Mouse (Mus musculus): ENCODE results near the gene Psme2. TPM values are rescaled to one million over a fixed set of nuclear protein-coding genes. Genes with fewer than 3 reads are reported as not detected.

The Psme2 gene
- polyA plus RNA-seq, 1 experiment from 2014 or later = 222 TPM

GRCm38 (mm10) chr14:55577871-55578667 lies 12.8 kb downstream of the Psme2 start, which contains the start of gene Psme1:
Gene Psme1, plus strand, starts transcription at chr14:55578123.
- H3K9ac ChIP-seq (ENCODE audit: low read depth, low read length) = peak within 1 kb of the TSS; percentile 96
- H3K27me3 ChIP-seq (ENCODE audit: control insufficient read depth, insufficient read depth, low read length) = no peaks in the 10 kb centered on the region
- H3K9me3 ChIP-seq (replicated peaks; ENCODE audit: control insufficient read depth, low read length) = no peaks in the 10 kb centered on the region
- peak within 1 kb of the TSS; percentile 83 for H3K27ac ChIP-seq (ENCODE audit: low read depth, low read length)
- 2% methylated on average over 32 of the region's 32 CpGs for WGBS (ENCODE audit: insufficient replicate concordance)
- peak; percentile 76 for ATAC-seq (replicated peaks; ENCODE audit: insufficient number of reproducible peaks, low FRiP score, low TSS enrichment)
- H3K4me1 ChIP-seq (ENCODE audit: control insufficient read depth, insufficient read depth, low read length) = peaks cover 25% of the 10 kb centered on the region
- peak within 1 kb of the TSS; percentile 88 for H3K4me3 ChIP-seq (ENCODE audit: low read depth, low read length)
- H3K4me2 ChIP-seq = peak within 1 kb of the TSS; percentile 93
- peaks cover 9% of the 10 kb centered on the region; the same call in 1 of the 2 replicates for H3K36me3 ChIP-seq (ENCODE audit: control insufficient read depth, insufficient read depth, low read length)

GRCm38 (mm10) chr14:55576376-55576775 lies 14.5 kb downstream of the Psme2 start:
- Histone ChIP-seq H3K9ac (ENCODE audit: low read depth, low read length) (peak overlapping the region; percentile 81), H3K4me1 (ENCODE audit: control insufficient read depth, insufficient read depth, low read length) (peaks cover 25% of the 10 kb centered on the region), H3K27ac (ENCODE audit: low read depth, low read length) (peak overlapping the region; percentile 98), H3K36me3 (ENCODE audit: control insufficient read depth, insufficient read depth, low read length) (peaks cover 9% of the 10 kb centered on the region; the same call in 1 of the 2 replicates), H3K4me2 (peak overlapping the region; percentile 68), H3K4me3 (ENCODE audit: low read depth, low read length) (peak overlapping the region; percentile 39), H3K27me3 (ENCODE audit: control insufficient read depth, insufficient read depth, low read length) (no peaks in the 10 kb centered on the region), H3K9me3 (replicated peaks; ENCODE audit: control insufficient read depth, low read length) (no peaks in the 10 kb centered on the region)
- no peak for ATAC-seq (replicated peaks; ENCODE audit: insufficient number of reproducible peaks, low FRiP score, low TSS enrichment)
- WGBS (ENCODE audit: insufficient replicate concordance) = 61% methylated on average over 16 of the region's 16 CpGs

GRCm38 (mm10) chr14:55575711-55576110 lies 15.2 kb downstream of the Psme2 start:
- ATAC-seq (replicated peaks; ENCODE audit: insufficient number of reproducible peaks, low FRiP score, low TSS enrichment) = no peak
- H3K9ac ChIP-seq (ENCODE audit: low read depth, low read length) = peak overlapping the region; percentile 81
- 49% methylated on average over 13 of the region's 13 CpGs for WGBS (ENCODE audit: insufficient replicate concordance)

GRCm38 (mm10) chr14:55575302-55575701 lies 15.6 kb downstream of the Psme2 start, which contains the start of gene Fitm1:
Gene Fitm1, plus strand, starts transcription at chr14:55575617.
- WGBS (ENCODE audit: insufficient replicate concordance) = 41% methylated on average over 8 of the region's 8 CpGs
- no peaks in the 10 kb centered on the region for H3K9me3 ChIP-seq (replicated peaks; ENCODE audit: control insufficient read depth, low read length)
- H3K4me1 ChIP-seq (ENCODE audit: control insufficient read depth, insufficient read depth, low read length) = peaks cover 27% of the 10 kb centered on the region
- H3K4me3 ChIP-seq (ENCODE audit: low read depth, low read length) = peak within 1 kb of the TSS; percentile 39
- H3K36me3 ChIP-seq (ENCODE audit: control insufficient read depth, insufficient read depth, low read length) = peaks cover 6% of the 10 kb centered on the region; the same call in 1 of the 2 replicates
- H3K27ac ChIP-seq (ENCODE audit: low read depth, low read length) = peak within 1 kb of the TSS; percentile 98
- peak within 1 kb of the TSS; percentile 81 for H3K9ac ChIP-seq (ENCODE audit: low read depth, low read length)
- ATAC-seq (replicated peaks; ENCODE audit: insufficient number of reproducible peaks, low FRiP score, low TSS enrichment) = peak; percentile 62
- H3K4me2 ChIP-seq = peak within 1 kb of the TSS; percentile 68
- H3K27me3 ChIP-seq (ENCODE audit: control insufficient read depth, insufficient read depth, low read length) = no peaks in the 10 kb centered on the region

More at GRCm38 (mm10) chr14:55575711-55576110, 15.2 kb downstream of the Psme2 start:
- H3K4me3 ChIP-seq (ENCODE audit: low read depth, low read length) = peak overlapping the region; percentile 39
- peak overlapping the region; percentile 68 for H3K4me2 ChIP-seq
- peaks cover 25% of the 10 kb centered on the region for H3K4me1 ChIP-seq (ENCODE audit: control insufficient read depth, insufficient read depth, low read length)
- no peaks in the 10 kb centered on the region for H3K27me3 ChIP-seq (ENCODE audit: control insufficient read depth, insufficient read depth, low read length)
- peaks cover 8% of the 10 kb centered on the region; the same call in 1 of the 2 replicates for H3K36me3 ChIP-seq (ENCODE audit: control insufficient read depth, insufficient read depth, low read length)
- peak overlapping the region; percentile 98 for H3K27ac ChIP-seq (ENCODE audit: low read depth, low read length)
- H3K9me3 ChIP-seq (replicated peaks; ENCODE audit: control insufficient read depth, low read length) = no peaks in the 10 kb centered on the region

GRCm38 (mm10) chr14:55571760-55572159 lies 19.2 kb downstream of the Psme2 start:
- Histone ChIP-seq H3K36me3 (ENCODE audit: control insufficient read depth, insufficient read depth, low read length) (peaks cover 16% of the 10 kb centered on the region), H3K9ac (ENCODE audit: low read depth, low read length) (no peak overlapping the region), H3K9me3 (replicated peaks; ENCODE audit: control insufficient read depth, low read length) (no peaks in the 10 kb centered on the region), H3K27ac (ENCODE audit: low read depth, low read length) (no peak overlapping the region), H3K4me1 (ENCODE audit: control insufficient read depth, insufficient read depth, low read length) (peaks cover 18% of the 10 kb centered on the region), H3K27me3 (ENCODE audit: control insufficient read depth, insufficient read depth, low read length) (no peaks in the 10 kb centered on the region), H3K4me3 (ENCODE audit: low read depth, low read length) (no peak overlapping the region), H3K4me2 (no peak overlapping the region)
- ATAC-seq (replicated peaks; ENCODE audit: insufficient number of reproducible peaks, low FRiP score, low TSS enrichment) = no peak

- ATAC-seq (replicated peaks; ENCODE audit: insufficient number of reproducible peaks, low FRiP score, low TSS enrichment) = no peak
- H3K27ac ChIP-seq (ENCODE audit: low read depth, low read length) = no peak overlapping the region
- no peaks in the 10 kb centered on the region for H3K9me3 ChIP-seq (replicated peaks; ENCODE audit: control insufficient read depth, low read length)
- H3K27me3 ChIP-seq (ENCODE audit: control insufficient read depth, insufficient read depth, low read length) = no peaks in the 10 kb centered on the region
- H3K4me3 ChIP-seq (ENCODE audit: low read depth, low read length) = no peak overlapping the region
- 85% methylated on average over 2 of the region's 2 CpGs for WGBS (ENCODE audit: insufficient replicate concordance)
- H3K4me2 ChIP-seq = no peak overlapping the region
- H3K4me1 ChIP-seq (ENCODE audit: control insufficient read depth, insufficient read depth, low read length) = peaks cover 9% of the 10 kb centered on the region
- H3K36me3 ChIP-seq (ENCODE audit: control insufficient read depth, insufficient read depth, low read length) = peaks cover 25% of the 10 kb centered on the region
- H3K9ac ChIP-seq (ENCODE audit: low read depth, low read length) = no peak overlapping the region
Observed at GRCm38 (mm10) chr14:55570588-55570987, 20.3 kb downstream of the Psme2 start.

- Histone ChIP-seq H3K9ac (ENCODE audit: low read depth, low read length) (no peak overlapping the region), H3K36me3 (ENCODE audit: control insufficient read depth, insufficient read depth, low read length) (peaks cover 35% of the 10 kb centered on the region), H3K27me3 (ENCODE audit: control insufficient read depth, insufficient read depth, low read length) (no peaks in the 10 kb centered on the region), H3K27ac (ENCODE audit: low read depth, low read length) (no peak overlapping the region), H3K4me2 (no peak overlapping the region), H3K4me3 (ENCODE audit: low read depth, low read length) (no peak overlapping the region), H3K9me3 (replicated peaks; ENCODE audit: control insufficient read depth, low read length) (no peaks in the 10 kb centered on the region), H3K4me1 (ENCODE audit: control insufficient read depth, insufficient read depth, low read length) (peaks cover 2% of the 10 kb centered on the region; the same call in 1 of the 2 replicates)
- 81% methylated on average over 3 of the region's 3 CpGs for WGBS (ENCODE audit: insufficient replicate concordance)
- ATAC-seq (replicated peaks; ENCODE audit: insufficient number of reproducible peaks, low FRiP score, low TSS enrichment) = no peak
Observed at GRCm38 (mm10) chr14:55567496-55567895, 23.4 kb downstream of the Psme2 start.

- Histone ChIP-seq H3K9me3 (replicated peaks; ENCODE audit: control insufficient read depth, low read length) (no peaks in the 10 kb centered on the region), H3K36me3 (ENCODE audit: control insufficient read depth, insufficient read depth, low read length) (peaks cover 35% of the 10 kb centered on the region), H3K9ac (ENCODE audit: low read depth, low read length) (no peak overlapping the region), H3K4me2 (no peak overlapping the region), H3K4me1 (ENCODE audit: control insufficient read depth, insufficient read depth, low read length) (peaks cover 15% of the 10 kb centered on the region), H3K27me3 (ENCODE audit: control insufficient read depth, insufficient read depth, low read length) (no peaks in the 10 kb centered on the region), H3K27ac (ENCODE audit: low read depth, low read length) (no peak overlapping the region), H3K4me3 (ENCODE audit: low read depth, low read length) (no peak overlapping the region)
- no peak for ATAC-seq (replicated peaks; ENCODE audit: insufficient number of reproducible peaks, low FRiP score, low TSS enrichment)
- 78% methylated on average over 3 of the region's 3 CpGs for WGBS (ENCODE audit: insufficient replicate concordance)
Observed at GRCm38 (mm10) chr14:55565748-55566147, 25.2 kb downstream of the Psme2 start.
